Mouse (Mus musculus) stomach, embryonic 15.5 days (tissue): Measurements from ENCODE around the gene Immp2l. TPM values are rescaled to one million over a fixed set of nuclear protein-coding genes. Genes with fewer than 3 reads are reported as not detected.
A peak's percentile ranks its signal among the peaks of the same experiment; 100 is the strongest.

Experiments
- ATAC-seq: fragments of 200-750 bp; cut with Nextera tagmentation; 2 replicates; pipeline ENCODE4 v1.8.0; 2017; ENCODE audit warnings: low read depth, moderate number of reproducible peaks, moderate TSS enrichment; ENCODE audit not compliant: insufficient read depth, low FRiP score
- H3K27ac ChIP-seq: fragments of 300-500 bp; sonication (generic); 2 replicates; pipeline ENCODE4 v1.5.1; 2015; ENCODE audit warnings: mild to moderate bottlenecking, inconsistent platforms
- H3K27me3 ChIP-seq: fragments of 300-500 bp; sonication (generic); replicated peaks from 2 replicates; pipeline ENCODE4 v1.6.1; 2015; ENCODE audit warnings: inconsistent platforms
- H3K36me3 ChIP-seq: fragments of 300-500 bp; sonication (generic); 2 replicates; pipeline ENCODE4 v1.6.1; 2015; ENCODE audit warnings: inconsistent platforms
- H3K4me1 ChIP-seq: fragments of 300-500 bp; sonication (generic); 2 replicates; pipeline ENCODE4 v1.6.1; 2015; ENCODE audit warnings: inconsistent platforms
- H3K4me2 ChIP-seq: fragments of 300-500 bp; sonication (generic); 2 replicates; pipeline ENCODE4 v1.6.1; 2015; ENCODE audit warnings: mild to moderate bottlenecking, inconsistent platforms
- H3K4me3 ChIP-seq: fragments of 300-500 bp; sonication (generic); replicated peaks from 2 replicates; pipeline ENCODE4 v1.5.1; 2015; ENCODE audit warnings: inconsistent platforms
- H3K9ac ChIP-seq: fragments of 300-500 bp; sonication (generic); 2 replicates; pipeline ENCODE4 v1.6.1; 2015; ENCODE audit warnings: inconsistent platforms
- H3K9me3 ChIP-seq: fragments of 300-500 bp; sonication (generic); 2 replicates; pipeline ENCODE4 v1.6.1; 2016; ENCODE audit warnings: inconsistent platforms
- WGBS: fragments of 180-500 bp; shearing (Covaris S2); methylation state at CpG from one replicate; pipeline ENCODE4 v1.1.7; 2015; 5-methylcytosine and 5-hydroxymethylcytosine counted together
- polyA plus RNA-seq: library from polyadenylated mRNA; unstranded; fragments of >200 nt; fragmentation: Nextera tagmentation; extraction: Ambion mirVana; gene quantifications from 2 replicates; pipeline ENCODE4 v1.2.1, GENCODE M21; 2015

The Immp2l gene
- polyA plus RNA-seq, 1 experiment from 2014 or later, result 15.6 TPM

DNA sequence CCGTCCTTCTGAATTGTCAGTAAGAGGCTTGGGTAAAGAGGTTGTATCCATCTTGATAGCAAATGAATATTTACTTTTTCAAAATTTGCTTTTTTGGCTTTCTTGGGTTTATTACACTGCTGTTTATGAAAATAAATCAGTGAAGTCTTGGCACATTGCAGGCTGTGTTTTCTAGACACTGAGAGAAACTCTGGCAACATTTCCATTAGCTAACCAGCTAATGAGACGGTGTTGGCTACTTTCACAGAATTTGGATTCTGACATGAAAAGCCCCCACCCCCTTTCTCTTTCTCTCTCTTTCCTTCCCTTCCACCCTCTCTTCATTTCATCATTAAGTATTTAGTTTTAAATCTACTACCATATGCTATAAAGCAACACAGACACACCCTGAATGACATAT, 496.4 kb downstream of the Immp2l start:
- Histone ChIP-seq H3K4me2 (no peak overlapping the region), H3K9ac (no peak overlapping the region), H3K27ac (no peak overlapping the region), H3K9me3 (no peaks in the 10 kb centered on the region), H3K4me1 (no peaks in the 10 kb centered on the region), H3K4me3 (no peak overlapping the region), H3K27me3 (no peaks in the 10 kb centered on the region), H3K36me3 (no peaks in the 10 kb centered on the region)
- no peak for ATAC-seq
- 54% methylated on average over 2 of the region's 2 CpGs for WGBS

DNA sequence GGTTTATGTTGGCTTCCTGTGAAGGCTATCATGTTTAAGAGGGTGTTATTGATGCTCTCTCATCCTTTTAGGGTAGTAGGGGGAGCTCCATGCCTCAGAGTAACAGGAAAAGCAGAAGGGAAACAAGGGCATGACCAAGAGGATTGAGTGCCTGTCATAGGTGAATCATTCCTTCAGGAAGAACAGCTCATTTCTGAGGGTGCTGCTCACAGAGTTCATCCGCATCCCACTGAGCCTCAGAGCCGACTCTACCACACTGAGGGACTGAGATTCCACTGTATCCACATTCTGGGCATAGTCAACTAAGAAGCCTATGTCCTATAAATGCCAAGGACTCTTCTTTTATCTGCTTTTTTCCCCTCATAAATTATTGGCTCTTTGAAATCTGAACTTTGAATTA, 497.8 kb downstream of the Immp2l start:
- Histone ChIP-seq H3K4me3 (no peak overlapping the region), H3K36me3 (no peaks in the 10 kb centered on the region), H3K27ac (no peak overlapping the region), H3K4me1 (no peaks in the 10 kb centered on the region), H3K4me2 (no peak overlapping the region), H3K27me3 (no peaks in the 10 kb centered on the region), H3K9me3 (no peaks in the 10 kb centered on the region), H3K9ac (no peak overlapping the region)
- WGBS, result 84% methylated on average over 2 of the region's 2 CpGs
- ATAC-seq, result no peak

DNA sequence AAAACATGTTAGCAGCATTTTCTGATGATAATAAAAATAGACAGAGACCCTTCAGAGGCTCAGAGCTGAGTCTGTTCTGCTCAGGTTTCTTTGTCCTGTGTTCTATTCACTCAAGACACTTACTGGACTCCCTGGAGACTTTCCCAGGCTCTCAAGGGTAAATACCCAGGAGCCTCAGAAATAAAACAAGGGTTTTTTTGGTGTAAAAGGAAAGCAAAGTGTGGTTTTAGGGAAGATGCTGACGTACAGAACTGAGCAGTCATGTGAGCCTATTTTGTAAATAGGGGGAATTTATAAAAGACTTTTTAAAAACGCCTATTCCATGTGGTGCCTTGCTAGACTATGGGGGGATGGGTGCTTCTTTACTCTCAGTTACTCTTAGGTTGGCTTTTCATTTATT, 502.8 kb downstream of the Immp2l start:
- Histone ChIP-seq H3K9me3 (no peaks in the 10 kb centered on the region), H3K9ac (no peak overlapping the region), H3K4me1 (no peaks in the 10 kb centered on the region), H3K36me3 (no peaks in the 10 kb centered on the region), H3K4me3 (no peak overlapping the region), H3K27ac (no peak overlapping the region), H3K4me2 (no peak overlapping the region), H3K27me3 (no peaks in the 10 kb centered on the region)
- ATAC-seq, result no peak
- 68% methylated on average over 2 of the region's 2 CpGs for WGBS

DNA sequence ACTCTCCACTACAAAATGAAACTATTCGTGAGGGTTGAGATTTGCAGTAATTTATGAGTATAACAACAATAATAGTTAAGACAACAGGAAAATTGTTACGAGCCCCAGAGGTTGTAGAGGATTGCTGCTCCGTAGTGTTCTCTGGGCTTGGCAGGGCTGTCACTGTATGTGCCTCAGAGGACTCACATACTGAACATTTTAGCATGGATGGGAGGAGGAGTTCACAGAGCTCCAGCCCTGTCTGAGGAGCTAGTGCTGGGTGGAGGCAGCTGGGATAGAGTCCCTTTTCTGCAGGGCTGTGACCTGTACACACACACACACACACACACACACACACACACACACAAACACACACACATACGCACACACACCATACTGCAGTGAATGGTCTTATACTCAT, 504.5 kb downstream of the Immp2l start:
- no peak; the same call in 1 of the 2 replicates for ATAC-seq
- Histone ChIP-seq H3K27ac (no peak overlapping the region), H3K9ac (no peak overlapping the region), H3K4me3 (no peak overlapping the region), H3K36me3 (no peaks in the 10 kb centered on the region), H3K4me2 (no peak overlapping the region), H3K9me3 (no peaks in the 10 kb centered on the region), H3K27me3 (no peaks in the 10 kb centered on the region), H3K4me1 (no peaks in the 10 kb centered on the region)
- 72% methylated on average over 4 of the region's 4 CpGs for WGBS

DNA sequence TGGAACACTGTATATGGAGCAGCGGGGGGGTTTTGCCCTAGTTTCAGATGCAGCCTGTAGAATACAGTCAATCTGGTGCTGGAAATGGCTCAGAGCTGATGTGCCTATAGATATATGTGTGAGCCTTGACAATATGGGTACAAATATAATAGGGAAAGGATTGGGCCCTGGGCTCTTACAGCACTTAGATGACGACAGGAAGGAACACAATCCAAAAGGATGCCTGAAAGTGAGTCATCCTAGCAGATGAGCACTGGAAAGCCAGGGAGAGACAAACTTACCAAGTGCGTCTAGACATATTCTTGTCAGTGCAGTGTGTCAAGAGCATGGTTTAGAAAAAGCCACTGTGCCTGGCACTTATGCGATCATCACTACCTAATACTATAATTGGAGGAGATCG, 516.1 kb downstream of the Immp2l start:
- Histone ChIP-seq H3K27me3 (no peaks in the 10 kb centered on the region), H3K4me1 (no peaks in the 10 kb centered on the region), H3K36me3 (no peaks in the 10 kb centered on the region), H3K4me2 (no peak overlapping the region), H3K4me3 (no peak overlapping the region), H3K27ac (no peak overlapping the region), H3K9me3 (no peaks in the 10 kb centered on the region), H3K9ac (no peak overlapping the region)
- 87% methylated on average over 5 of the region's 5 CpGs for WGBS
- ATAC-seq, result no peak

DNA sequence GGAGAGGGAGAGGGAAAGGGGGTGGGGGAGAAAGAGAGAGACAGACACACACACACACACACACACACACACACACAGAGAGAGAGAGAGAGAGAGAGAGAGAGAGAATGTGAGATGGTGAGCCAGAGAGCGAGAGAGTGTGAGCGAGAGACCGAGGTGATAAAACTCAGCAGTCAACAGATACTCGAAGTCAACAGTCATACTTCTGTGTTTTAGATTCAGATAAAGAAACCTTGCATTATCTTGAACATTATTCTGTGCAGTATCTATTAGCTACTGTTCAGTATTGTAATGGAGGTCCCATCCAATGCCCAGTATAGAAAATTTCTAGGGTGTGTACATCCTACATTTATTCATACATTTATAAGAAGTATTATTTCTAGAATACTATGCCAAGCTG, 527.7 kb downstream of the Immp2l start:
- H3K9ac ChIP-seq, result no peak overlapping the region
- H3K36me3 ChIP-seq, result no peaks in the 10 kb centered on the region
- no peak overlapping the region for H3K4me2 ChIP-seq
- WGBS, result 80% methylated on average over 4 of the region's 4 CpGs
- ATAC-seq, result no peak
- H3K4me3 ChIP-seq, result no peak overlapping the region
- H3K9me3 ChIP-seq, result no peaks in the 10 kb centered on the region
- no peak overlapping the region for H3K27ac ChIP-seq
- no peaks in the 10 kb centered on the region for H3K4me1 ChIP-seq
- H3K27me3 ChIP-seq, result no peaks in the 10 kb centered on the region

DNA sequence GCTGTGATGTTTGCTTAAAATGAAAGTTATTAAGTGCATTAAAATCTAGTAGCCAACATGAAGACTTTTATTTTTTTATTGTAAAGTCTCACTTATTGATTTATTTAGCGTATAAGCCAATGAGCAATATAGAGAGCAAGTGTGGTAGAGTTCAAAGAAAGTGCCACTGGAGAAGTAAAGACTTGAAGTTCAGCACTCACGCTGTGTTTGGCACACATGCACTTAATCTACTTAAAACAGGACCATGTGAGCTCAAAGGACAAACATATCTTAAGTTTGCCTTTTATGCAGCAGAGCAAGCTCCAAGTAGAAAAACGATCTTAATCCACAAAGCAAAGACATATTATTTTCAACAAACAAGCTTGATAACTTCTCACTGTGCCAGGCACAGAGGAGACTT, 533.9 kb downstream of the Immp2l start:
- H3K27me3 ChIP-seq, result no peaks in the 10 kb centered on the region
- no peaks in the 10 kb centered on the region for H3K36me3 ChIP-seq
- H3K4me2 ChIP-seq, result no peak overlapping the region
- 35% methylated on average over 3 of the region's 3 CpGs for WGBS
- H3K9ac ChIP-seq, result no peak overlapping the region
- no peaks in the 10 kb centered on the region for H3K4me1 ChIP-seq
- no peak overlapping the region for H3K27ac ChIP-seq
- no peak overlapping the region for H3K4me3 ChIP-seq
- no peaks in the 10 kb centered on the region for H3K9me3 ChIP-seq
- no peak for ATAC-seq

DNA sequence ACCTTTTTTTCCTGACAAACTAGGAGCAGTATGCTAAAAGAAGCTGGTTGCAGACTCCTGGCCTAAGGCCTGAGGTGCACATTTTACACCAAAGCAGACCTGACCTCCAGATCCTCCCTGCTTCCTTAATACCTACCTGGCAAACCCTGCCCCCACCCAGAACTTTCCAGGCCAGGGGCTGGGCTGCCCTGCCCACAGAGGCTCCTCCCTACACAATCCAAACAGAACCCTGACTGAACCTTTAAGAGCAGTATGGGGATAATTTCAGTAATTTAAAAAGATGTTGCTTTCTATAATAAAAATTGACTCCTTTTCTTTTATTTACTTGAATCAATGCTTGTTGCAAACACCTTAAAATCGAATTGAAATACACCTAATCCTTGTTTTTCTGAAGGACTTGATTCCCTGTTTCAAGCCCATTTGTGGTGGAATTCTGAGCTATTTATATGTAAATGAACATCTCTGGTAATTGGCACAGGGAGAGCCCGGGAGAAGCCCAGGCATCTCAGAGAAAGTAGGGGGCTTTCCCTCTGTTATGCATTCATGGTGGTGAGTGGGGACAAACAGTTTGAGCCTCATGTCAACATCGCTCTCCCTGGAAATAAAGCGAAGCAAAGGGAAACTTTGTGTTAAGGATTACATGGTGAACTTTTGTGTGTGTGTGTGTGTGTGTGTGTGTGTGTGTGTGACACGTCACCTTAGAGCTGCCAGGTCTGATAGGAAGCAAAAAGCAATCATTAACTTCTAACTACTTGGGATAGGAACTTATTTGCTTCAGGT, 535.3 kb downstream of the Immp2l start:
- Histone ChIP-seq H3K36me3 (no peaks in the 10 kb centered on the region), H3K27me3 (no peaks in the 10 kb centered on the region), H3K4me1 (no peaks in the 10 kb centered on the region), H3K4me2 (no peak overlapping the region), H3K9ac (no peak overlapping the region), H3K4me3 (no peak overlapping the region), H3K9me3 (no peaks in the 10 kb centered on the region), H3K27ac (no peak overlapping the region)
- peak; percentile 83 for ATAC-seq
- WGBS, result 48% methylated on average over 5 of the region's 5 CpGs

DNA sequence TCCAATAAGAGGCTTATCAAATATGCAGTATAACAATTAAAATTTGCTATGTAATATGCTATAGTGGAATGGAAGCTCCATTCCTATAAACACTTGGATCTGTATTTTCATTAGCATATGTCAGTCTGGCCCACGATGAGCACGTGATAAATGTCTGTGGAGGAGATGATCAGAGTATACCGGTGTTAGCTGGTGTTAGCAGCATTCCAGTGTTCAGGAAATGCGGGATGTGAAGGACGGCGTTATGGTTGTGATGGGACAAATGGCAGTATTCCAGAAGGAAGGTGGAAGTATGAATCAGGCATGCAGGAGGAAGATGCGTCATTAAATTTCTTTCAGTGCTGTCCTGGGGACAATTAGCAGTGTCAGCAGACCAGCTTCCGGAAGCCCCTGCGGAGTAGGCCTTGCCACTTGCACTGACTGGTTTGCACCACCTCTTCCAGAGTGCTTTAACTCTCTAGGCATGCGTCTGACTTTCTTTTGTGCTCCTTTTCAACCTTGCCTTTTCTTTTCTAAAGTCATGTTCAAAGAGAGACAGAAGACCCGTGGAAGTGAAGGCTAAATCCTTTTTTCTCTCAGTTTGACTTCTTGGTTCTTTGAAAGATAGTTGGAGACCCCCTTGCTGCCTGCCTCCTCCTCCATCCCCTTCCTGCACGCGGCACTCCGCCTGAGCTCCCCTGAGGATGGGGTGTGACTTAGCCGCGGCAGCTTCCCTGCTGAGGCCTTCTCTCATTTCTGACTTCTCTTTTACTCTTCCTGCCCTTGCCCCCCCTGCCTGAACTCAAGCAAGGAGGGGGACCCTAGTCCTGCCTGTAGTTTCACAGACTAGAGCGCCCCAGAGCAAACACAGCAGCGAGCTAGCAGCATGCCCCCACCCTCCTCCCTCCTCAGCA, 541.9 kb downstream of the Immp2l start:
- peak overlapping the region; percentile 46 for H3K4me2 ChIP-seq
- no peak overlapping the region for H3K9ac ChIP-seq
- no peak overlapping the region for H3K4me3 ChIP-seq
- peaks cover 9% of the 10 kb centered on the region for H3K4me1 ChIP-seq
- H3K27me3 ChIP-seq, result no peaks in the 10 kb centered on the region
- 11% methylated on average over 18 of the region's 18 CpGs for WGBS
- no peaks in the 10 kb centered on the region for H3K36me3 ChIP-seq
- H3K9me3 ChIP-seq, result no peaks in the 10 kb centered on the region
- peak overlapping the region; percentile 28 for H3K27ac ChIP-seq
- peak; percentile 87 for ATAC-seq

DNA sequence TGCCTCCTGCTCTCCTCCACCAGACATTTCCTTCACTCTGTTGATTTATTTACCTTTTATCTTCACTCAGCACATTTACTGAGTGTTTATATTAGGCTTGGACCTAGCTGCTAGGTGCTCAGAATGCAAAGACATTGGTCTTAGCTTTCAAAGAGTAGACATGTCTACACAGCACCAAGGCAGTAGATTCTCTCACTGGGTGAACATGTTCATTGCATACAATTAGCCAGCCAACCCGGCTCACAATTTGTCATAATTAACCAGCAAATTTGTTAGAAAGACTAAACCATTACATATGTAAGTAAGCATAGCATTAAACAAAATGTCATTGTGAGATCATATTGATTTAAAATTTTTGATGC, 542.5 kb downstream of the Immp2l start:
- H3K4me2 ChIP-seq, result peak overlapping the region; percentile 46
- H3K4me1 ChIP-seq, result peaks cover 9% of the 10 kb centered on the region
- WGBS, result 14% methylated on average over 1 of the region's 1 CpGs
- ATAC-seq, result no peak
- no peak overlapping the region for H3K9ac ChIP-seq
- no peak overlapping the region for H3K4me3 ChIP-seq
- no peaks in the 10 kb centered on the region for H3K9me3 ChIP-seq
- no peaks in the 10 kb centered on the region for H3K36me3 ChIP-seq
- H3K27me3 ChIP-seq, result no peaks in the 10 kb centered on the region
- peak overlapping the region; percentile 28 for H3K27ac ChIP-seq

DNA sequence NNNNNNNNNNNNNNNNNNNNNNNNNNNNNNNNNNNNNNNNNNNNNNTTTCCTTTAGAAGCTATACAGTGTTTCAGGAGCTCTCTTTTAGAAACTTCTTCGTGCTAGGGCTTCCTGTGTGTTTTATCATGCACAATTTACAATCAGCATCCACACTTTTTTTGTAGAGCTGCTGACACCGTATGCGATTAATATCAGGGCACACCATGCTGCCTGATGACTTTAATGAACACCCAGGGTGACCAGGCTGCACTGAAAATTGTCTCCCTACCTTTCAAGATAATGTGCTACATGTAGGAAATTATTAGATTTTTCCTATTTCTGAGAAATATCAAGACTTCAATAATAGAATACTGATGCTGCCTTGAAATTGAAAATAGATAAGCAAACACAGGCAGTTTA, 549.9 kb downstream of the Immp2l start:
- Histone ChIP-seq H3K9ac (no peak overlapping the region), H3K9me3 (no peaks in the 10 kb centered on the region), H3K27me3 (no peaks in the 10 kb centered on the region), H3K27ac (no peak overlapping the region), H3K4me1 (no peaks in the 10 kb centered on the region), H3K4me3 (no peak overlapping the region), H3K36me3 (no peaks in the 10 kb centered on the region), H3K4me2 (no peak overlapping the region)
- WGBS, result 54% methylated on average over 3 of the region's 3 CpGs
- ATAC-seq, result no peak

DNA sequence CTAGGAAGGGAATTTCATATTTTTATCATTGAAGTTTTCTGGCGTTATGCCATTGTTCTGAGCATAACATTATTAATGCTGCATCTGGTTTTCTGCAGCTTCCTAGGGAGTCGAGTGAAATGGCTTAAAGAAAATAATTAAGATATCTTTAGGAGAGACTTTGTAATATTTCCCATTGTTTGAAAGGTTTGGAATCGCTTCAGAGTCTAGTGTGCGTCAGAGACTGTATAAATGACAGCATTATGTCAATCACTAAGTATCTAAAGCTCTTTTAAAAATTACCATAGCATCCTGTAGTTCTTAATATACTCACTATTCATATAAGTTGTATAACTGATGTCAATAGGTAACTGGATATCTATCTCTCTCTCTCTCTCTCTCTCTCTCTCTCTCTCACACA, 551.3 kb downstream of the Immp2l start:
- H3K36me3 ChIP-seq, result no peaks in the 10 kb centered on the region
- no peaks in the 10 kb centered on the region for H3K4me1 ChIP-seq
- no peaks in the 10 kb centered on the region for H3K27me3 ChIP-seq
- no peak for ATAC-seq
- no peak overlapping the region for H3K27ac ChIP-seq
- WGBS, result 52% methylated on average over 4 of the region's 4 CpGs
- H3K4me3 ChIP-seq, result no peak overlapping the region
- H3K9me3 ChIP-seq, result no peaks in the 10 kb centered on the region
- no peak overlapping the region for H3K9ac ChIP-seq
- H3K4me2 ChIP-seq, result no peak overlapping the region
